Mouse (Mus musculus) frontal cortex, postnatal 25 days (tissue): Measurements from ENCODE around the gene Spred3.
"Not testable (repeated sequence)": the region's sequence is repeated elsewhere in the genome, so short reads cannot be mapped to it uniquely, and the experiment has no call there.

ENCODE experiments used
- DNase-seq, 2 experiments: peaks; one replicate each; pipeline ENCODE4 v3.0.0; 2022; ENCODE audit warnings: low spot score in 2 of 2

Spred3 gene

DNA sequence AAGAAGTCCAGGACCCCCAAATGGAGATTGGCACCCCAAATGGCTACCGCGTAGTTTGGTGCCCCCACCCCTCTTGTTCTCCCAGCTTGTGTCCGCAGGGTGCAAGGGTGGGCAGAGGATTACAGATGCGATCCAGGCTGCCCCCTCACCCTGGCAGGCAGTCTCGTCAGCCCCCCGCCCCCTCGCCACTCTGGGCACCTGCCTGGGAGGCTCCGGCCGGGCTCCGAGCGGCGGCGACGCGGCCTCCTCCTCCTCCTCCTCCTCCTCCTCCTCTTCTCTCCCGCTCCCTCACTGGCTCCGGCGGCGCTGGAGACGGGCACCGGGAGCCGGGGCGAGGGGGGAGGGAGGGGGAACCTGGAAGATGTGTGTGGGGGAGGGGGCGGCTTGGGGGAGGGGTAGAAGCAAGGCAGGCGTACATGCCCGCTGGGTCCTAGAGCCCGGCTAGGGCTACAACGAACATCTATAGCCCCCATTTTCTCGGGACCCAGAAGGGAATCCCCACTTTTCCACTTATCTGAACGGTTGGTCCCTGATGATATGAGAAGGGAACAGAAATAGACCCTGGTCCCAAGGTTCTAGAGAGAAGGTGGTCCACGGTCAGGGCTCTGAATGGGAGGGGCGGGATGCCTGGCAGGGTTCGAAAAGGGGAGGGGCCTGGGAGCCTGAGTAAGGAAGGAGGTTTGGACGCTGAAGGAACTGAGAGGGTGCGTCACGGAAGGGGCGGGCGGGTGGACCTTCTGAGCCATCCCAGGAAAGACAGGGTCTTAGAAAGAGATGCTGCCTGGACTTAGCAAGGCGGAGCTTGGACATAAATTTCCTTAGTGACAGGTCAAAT, 763 bp downstream of the Spred3 start:
- peak; percentile 62 to 76 for DNase-seq

DNA sequence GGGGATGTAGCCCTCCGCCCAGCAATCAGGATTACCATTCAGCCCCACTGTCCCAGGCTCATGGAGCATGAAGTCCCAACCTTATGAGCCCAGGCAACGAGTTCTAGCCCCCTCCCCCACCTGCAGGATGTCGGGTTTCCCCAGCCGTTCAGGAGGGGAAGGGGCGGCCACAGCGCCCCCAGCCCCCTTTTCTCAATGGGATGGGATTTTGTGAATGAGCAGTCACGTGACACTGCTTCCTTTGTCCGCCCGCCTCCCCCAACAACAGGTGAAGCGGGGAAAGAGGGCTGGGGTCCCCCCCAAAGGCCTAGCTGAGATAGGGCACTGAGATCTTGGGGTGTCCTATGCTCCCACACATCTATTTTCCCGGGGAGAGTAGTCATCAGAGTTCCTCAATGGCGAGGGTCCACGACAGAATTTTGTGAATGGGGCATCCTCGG, 1.4 kb downstream of the Spred3 start:
- no peak for DNase-seq

DNA sequence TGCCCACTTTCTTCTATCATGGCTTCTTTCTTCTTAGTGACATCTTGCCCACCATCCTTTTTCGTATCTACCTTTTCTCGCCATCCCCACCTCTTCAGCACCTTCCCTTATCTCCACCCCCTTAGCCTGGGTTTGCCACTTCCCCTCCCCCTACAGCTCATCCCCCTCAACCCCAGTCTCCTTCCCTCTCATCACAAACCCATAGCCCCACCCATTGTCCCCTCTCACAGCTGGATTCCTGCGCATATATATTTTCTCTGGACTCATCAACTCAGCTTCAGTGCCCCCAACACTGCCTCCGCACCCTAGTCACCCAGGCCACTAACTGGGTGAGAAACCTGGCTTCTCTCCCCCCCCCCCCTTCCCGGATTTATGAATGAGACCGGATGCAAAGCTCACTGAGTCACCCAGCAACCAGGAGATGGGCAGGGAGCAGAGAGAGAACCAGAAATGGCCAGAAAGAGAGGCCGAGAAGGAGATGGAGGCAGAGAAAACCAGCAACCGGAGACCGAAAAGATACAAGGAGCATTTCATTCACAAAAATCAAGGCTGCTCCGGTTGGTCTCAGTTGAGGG, 2.0 kb downstream of the Spred3 start:
- no peak for DNase-seq

DNA sequence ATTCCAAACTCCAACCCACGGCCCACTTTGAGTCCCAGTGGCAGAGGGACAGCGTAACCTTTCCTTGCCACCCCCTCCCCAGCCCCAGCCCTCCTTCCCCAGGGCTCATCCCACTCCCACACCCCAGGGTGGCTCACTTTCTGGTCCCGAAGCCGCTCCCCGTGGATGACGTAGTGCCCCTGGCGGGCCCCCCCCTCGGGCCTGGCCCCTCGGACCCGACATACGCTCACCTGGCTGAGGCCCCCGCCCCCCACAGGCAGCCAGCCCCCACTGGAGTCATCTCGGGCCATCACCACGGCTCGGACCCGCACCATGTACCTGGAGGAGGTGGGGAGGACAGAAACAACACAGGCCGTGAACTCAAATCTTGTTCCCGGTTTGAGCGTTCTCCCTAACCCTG, 2.6 kb downstream of the Spred3 start:
- no peak for DNase-seq

DNA sequence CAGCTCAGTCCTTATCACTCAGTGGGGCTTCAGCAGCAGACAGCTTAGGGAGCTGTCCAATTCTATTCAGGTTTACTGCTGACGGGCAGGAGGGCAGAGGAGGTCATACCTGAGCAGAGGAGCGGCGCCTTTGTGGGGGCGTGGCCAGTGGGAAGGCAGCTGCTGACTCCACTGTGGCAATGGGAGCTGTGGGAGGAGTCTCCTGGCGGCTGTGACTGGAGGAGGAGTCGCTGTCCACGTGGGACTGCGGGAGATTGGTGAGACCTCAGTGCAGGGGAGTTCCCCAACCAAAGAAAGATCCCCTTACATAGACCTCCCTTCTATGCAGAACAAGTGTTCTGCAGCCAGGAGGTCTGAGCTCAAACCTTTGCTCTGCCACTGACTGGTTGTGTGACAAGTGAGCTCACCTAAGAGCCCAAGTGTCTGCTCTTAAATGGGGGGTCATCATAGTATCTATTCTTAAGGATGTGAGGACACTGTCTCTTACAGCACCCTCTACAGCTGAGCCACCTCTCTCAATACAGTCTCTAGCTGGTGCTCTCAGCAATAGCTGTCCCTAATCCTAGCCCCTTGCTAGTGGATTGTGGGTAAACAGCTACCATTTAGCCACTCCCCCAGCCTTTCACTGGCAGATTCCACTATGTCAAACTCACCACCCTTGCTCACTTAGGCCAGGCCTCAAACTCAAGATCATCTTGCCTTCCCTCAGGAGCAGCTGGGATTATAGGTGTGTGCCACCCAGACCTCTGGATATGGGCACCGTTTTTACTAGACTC, 7.3 kb downstream of the Spred3 start:
- DNase-seq, result no peak

DNA sequence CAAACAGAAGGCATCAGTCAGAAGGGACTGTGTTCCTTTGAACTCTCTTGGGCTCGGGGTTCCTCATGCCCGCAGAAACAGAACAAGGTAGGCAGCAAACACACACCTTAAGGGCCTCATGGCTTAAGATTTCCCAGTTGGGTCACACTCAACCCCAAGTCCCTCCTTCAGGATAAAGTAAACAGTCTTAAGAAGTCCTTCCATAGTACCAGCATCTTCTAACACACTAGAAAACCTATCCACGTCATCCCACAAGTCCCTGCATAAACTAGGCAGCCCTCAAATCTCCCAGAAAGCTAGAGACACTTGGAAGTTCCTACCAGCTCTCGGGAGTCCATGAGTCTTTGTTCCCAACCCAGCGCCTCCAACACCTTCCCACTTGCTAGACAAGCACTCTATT, 7.9 kb downstream of the Spred3 start:
- DNase-seq, result no peak

DNA sequence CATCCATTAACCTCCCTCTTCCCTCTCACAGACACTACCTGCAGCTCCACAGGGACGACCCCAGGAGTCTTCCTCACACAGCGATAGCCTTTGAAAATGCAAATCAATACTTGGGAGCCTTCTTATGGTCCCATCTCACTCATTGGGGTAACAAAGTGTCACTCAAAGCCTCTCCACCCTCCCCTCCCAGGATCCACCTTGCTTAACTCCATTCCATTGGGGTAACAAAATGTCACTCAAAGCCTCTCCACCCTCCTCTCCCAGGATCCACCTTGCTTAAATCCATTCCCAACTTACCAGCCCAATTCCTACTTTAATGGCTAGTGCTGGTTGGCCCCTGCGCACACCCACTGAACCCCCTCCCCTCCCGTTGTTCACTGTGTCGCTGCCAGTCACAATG, 11.9 kb downstream of the Spred3 start:
- no peak for DNase-seq

DNA sequence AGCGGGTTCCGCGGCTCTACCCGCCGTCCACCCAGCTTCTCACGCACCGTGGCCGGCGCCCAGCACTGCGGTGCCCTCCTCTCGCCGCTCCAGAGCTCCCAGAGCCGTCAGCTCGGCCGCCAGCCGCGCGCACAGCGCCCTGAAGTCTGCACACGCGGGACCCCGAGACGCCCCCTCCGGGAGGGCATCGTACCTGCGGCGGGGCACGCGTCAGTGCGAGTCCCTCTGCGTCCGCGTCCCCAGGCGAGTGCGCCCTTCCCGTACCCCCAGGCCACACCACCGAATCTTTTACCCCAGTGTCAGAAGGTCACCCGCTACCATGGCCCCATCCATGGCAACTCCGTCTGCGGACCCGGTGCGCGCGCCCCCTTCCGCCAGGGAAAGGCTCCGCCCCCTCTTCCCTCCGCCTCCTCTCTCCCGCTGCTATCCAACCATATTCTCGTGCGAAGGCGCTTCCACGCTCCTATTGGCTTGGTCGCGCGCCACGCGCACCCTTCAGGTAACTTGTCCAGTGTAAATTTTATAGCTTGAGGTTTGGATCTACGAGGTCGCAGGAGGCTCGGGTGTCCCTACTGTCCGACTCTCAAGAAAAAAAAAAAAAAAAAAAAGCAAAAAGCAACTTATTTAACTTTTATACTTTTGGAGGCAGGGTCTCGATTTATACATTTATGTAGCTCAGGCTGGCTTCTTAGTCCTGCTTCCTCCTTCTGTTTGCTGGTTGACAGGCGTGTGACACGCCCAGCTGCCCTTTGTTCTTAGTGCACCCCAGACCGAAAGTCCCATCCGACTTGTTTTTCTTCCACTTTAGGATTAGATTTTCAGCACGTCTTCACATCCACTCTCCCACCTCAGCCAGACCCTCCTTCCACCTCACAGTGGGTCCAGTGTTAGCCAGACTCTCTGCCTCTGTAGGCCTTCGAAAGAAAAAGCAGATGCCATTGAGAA, 14.1 kb downstream of the Spred3 start, which contains the start of gene Fam98c:
Gene Fam98c (minus strand): TSS at position 397 of the 945 bp plus-strand sequence.
- peak; percentile 67 to 71 for DNase-seq

DNA sequence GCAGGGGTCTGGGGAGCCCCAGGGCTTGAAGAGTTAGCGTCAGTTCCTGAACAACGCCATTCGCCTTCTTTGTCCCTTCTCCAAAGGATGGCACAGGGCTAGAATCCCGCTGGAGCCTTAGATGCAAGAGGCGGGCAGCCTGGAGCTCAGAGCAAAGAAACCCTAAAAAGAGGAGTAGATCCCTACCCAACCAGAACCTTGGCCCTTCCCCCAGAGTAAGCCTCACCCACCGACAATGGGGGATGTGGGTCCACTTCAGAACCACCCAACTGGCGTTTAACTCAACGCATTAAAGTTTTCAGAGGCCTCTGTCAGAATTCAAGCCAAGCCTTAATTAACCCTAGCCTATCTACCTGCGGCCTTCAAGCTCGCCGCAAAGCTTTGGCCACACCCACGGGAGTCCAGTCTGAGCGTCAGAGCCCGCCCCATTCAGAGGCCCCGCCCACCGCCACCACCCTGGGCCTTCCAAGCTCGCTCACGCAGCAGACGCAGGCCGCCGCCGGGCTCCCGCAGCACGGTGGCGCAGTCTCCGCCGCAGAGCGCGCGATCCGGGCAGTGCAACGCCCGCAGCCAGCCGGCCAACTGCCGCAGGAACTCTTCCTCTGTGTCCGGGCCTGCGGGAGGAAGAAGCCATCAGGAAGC, 14.9 kb downstream of the Spred3 start:
- DNase-seq, result peak; percentile 67 to 85

DNA sequence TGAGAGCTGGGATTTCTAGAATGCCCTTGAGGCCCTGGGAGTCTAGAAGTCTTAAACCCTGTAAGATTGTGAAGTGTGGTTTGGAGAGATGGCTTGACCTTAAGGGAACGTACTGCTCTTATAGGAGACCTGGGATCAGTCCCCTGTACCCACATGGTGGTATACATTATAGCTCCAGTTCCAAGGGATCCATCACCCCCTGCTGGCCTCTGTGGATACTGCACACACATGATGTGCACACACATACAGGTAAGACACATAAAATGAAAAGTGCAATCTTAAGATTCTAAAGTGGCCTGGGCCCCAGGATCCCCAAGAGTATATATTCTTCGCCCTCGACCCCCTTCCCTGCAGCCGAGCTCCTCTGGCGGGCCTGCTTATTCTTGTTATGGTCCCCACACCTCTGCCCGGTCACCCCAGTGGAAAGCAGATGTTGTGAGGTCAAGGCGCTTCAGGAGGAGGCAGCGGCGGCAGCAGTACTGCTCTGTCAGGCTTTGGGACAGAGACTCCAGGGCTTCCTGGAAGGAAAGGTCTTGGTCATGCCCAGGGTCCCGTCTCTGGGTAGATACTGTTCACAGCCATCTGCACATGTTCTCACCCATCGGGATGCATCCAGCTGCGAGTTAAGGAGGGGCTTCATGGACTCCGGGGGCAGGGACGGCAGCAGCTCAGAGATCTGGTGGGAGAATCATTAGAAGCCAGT, 16.0 kb downstream of the Spred3 start:
- no peak for DNase-seq

DNA sequence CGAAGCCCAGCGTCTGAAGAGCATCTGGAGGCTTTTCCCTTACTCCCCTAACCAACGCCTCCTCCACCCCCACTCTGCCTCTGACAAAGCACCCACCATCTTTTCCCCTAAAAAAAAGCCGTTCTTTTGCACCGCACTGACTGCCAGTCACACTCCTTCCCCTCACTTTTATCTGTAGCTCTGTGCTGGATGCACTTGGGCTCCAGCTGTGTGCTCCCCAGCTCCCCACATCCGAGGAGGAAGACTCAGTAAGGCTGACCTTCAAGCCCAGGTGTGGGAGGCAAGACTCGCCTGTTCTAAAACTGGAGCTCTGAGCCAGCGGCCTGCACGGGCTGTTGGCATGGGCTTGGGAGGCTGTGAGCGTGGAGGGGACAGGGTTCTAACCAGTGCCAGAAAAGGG, 18.7 kb downstream of the Spred3 start:
- no peak for DNase-seq

DNA sequence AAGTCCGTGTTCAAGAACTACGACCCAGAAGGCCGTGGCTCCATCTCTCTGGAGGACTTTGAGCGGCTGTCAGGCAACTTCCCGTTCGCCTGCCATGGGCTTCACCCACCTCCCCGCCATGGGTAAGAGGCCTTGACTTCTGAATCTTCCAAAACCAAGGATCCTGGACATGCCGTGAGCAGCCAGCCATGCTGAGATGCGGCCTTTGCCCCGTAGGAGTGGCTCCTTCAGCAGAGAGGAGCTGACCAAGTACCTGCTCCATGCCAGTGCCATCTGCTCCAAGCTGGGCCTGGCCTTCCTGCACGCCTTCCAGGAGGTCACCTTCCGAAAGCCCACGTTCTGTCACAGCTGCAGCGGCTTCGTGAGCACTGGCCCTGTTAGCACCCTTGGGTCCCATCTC, 21.4 kb downstream of the Spred3 start:
- DNase-seq, result no peak

DNA sequence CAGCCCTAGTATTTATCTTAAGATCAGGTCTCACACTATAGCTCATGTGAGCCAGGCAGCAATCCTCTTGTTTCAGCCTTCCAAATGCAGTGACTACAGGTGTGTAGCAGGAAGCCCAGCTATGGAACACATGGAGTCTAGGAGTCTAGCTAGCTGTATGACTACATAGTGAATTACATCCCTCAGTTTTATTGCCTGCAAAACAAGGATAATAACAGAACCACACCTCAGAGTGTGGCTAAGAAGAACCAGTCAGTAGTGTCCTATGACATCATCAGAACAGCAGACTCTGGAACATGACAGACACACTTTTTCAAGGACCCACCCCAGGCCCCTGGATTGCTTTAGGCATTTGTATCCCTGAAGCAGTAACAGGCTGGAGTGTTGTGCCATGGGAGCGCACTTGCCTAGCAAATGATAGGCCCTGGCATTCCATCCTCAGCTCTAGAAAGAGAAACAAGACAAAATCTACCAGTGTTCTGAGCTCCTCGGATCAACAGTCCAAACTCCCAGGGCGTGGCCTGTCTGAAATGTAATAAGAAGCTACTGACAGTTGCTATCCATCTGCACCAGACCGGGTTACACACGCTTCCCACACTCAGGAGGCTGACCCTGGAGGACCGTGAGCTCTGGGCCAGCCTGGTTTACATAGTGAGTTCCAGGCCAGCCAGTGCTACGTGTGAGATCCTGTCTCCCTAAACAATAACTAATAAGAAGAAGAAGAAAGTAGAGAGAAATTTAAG, 23.4 kb downstream of the Spred3 start:
- DNase-seq, result no peak

DNA sequence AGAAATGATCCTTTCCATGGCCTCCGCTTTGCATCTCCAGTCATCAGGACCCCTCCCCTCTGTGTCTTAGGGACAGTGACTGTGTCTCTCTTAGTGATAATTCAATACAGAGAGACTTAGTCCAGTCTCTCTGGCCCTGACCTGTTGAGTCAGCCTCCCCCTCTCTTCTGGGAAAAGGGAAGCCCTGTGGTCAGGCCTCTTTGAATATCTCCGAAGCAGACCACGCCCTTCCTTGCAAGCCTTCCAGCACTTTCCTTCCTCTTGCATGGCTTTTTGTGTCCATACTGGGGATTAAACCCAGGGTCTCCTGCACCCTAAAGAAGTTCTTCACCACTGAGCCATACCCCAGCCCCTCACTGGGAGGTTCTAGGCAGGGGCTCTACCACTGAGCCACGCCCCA, 26.2 kb downstream of the Spred3 start:
- no peak for DNase-seq

DNA sequence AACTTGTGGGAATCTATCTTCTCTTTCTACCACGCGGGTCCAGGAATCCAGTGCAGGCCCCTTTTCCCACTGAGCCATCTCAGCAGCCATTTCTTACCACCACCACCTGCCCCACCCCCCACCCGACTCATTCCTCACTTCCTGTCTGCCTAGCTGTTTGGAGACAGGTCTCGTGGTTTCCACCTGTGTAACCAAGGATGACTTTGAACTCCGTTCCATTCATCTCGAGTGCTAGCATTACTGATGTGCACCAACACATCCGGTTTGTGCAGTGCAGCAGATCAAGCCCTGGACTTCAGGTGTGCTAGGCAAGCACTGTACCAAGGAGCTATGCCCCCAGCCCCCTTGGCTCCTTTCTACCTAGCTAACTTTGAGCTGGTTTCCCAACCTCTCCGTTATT, 28.8 kb downstream of the Spred3 start:
- DNase-seq, result no peak

DNA sequence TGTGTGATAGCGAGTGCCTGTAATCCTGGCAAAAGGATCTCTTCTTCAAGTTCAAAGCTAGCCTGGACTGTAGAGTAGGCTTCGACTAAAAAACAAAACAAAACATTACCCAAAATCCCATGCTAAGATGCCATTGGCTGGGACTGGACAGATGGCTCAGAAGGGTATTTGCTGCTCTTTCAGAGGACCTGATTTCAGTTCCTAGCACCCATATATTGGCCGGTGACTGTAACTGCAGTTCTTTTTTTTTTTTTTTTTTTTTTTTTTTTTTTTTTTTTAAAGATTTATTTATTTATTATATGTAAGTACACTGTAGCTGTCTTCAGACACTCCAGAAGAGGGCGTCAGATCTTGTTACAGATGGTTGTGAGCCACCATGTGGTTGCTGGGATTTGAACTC, 31.0 kb downstream of the Spred3 start:
- not testable (repeated sequence) for DNase-seq

DNA sequence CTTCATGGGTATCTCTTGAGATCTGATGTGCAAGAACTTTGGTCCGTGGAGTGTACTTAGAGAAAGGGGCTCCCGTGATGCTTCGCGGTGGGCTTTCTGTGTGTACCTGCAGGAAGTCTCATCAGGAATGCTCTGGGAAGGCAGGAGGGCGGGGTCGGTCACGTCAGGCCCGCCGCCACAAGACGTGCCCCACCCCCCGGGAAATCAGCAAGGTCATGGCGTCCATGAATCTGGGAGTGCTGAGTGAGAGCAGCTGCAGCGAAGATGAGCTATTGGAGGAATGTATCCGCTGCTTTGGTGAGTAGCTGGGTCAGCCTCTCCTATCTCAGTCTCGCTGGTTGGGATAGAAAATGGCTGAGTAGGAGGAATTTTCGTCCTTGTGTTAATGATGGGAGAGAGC, 32.8 kb downstream of the Spred3 start:
- DNase-seq, result no peak

DNA sequence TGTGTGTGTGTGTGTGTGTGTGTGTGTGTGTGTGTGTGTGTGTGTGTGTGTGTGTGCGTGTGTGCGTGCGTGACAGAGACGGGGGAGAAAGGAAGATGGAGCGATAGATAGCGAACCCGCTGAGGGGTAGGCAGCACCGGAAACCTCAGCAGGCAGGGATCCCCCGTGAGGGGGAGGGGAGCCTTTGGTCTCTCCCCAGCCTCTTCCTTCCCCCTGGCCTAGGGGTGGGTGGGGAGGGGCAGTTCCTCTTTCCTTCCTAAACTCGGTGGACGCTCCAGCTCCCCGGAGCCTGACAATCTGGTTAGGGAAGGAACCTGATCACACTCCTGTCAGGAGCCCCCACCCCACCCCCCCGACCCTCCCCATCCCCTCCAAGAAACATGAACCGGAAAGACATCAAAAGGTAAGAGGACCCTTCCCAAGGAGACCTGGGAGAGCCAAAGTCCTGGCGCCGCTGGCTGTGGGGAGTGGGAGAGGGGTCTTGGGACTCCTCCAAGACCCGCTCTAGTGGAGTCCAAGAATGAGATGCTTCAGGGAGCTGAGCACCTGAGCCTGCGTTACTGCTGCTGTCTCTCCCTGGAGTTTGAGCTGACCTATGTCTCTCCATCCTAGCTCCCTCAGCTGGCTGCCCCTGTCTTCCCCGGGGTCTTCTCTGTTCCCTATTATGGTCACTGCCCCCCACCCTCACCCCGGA, 35.4 kb downstream of the Spred3 start, which contains the start of gene Rasgrp4:
Gene Rasgrp4 (plus strand): TSS at position 159 of the 694 bp plus-strand sequence.
- no peak for DNase-seq

DNA sequence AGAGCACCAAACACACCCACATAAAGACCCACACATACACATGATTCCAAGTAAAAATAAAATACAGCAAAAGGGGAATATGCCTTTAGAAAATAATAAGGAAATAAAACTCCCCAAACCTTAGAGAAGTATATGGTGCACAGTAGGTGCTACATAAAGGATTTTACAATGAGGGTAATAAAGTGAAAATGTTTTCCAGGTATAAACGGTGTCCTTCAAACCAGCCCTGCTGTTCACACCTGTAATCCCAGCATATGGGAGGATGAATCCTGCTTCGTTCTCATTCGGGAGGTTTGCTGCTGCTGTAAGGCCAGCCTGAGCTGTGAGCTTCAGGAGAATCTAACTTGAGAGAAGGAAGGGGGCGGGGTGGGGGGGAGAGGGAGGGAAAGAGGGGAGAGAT, 36.0 kb downstream of the Spred3 start:
- no peak for DNase-seq
